Mouse (Mus musculus): ENCODE results near the gene Rabgap1l. TPM values are rescaled to one million over a fixed set of nuclear protein-coding genes. Genes with fewer than 3 reads are reported as not detected.

The Rabgap1l gene
- polyA plus RNA-seq, 1 experiment = 14.2 TPM

- Histone ChIP-seq H3K4me3 (ENCODE audit: control insufficient read depth, low read depth, low read length) (no peak overlapping the region), H3K27ac (ENCODE audit: control insufficient read depth, insufficient read depth, low read depth, low read length) (no peak overlapping the region), H3K36me3 (ENCODE audit: control insufficient read depth, insufficient read depth, low read length) (no peaks in the 10 kb centered on the region), H3K27me3 (ENCODE audit: control insufficient read depth, insufficient read depth, low read length) (no peaks in the 10 kb centered on the region), H3K4me1 (ENCODE audit: control insufficient read depth, insufficient read depth, low read length) (no peaks in the 10 kb centered on the region)
- TF ChIP-seq POLR2A (IDR thresholded peaks at IDR 0.05; ENCODE audit: control insufficient read depth, low read depth, low read length) = no peak
- TF ChIP-seq CTCF (IDR thresholded peaks at IDR 0.05; ENCODE audit: control insufficient read depth, insufficient read depth, insufficient replicate concordance, low read depth, low read length) = no peak
These were observed 511.5 kb downstream of the Rabgap1l start for GRCm38 (mm10) chr1:160281337-160282084.

GRCm38 (mm10) chr1:160280603-160281002, 512.4 kb downstream of the Rabgap1l start:
- H3K27ac ChIP-seq (ENCODE audit: control insufficient read depth, insufficient read depth, low read depth, low read length) = no peak overlapping the region
- no peaks in the 10 kb centered on the region for H3K36me3 ChIP-seq (ENCODE audit: control insufficient read depth, insufficient read depth, low read length)
- TF ChIP-seq CTCF (IDR thresholded peaks at IDR 0.05; ENCODE audit: control insufficient read depth, insufficient read depth, insufficient replicate concordance, low read depth, low read length) (no peak), POLR2A (IDR thresholded peaks at IDR 0.05; ENCODE audit: control insufficient read depth, low read depth, low read length) (no peak)
- no peaks in the 10 kb centered on the region for H3K4me1 ChIP-seq (ENCODE audit: control insufficient read depth, insufficient read depth, low read length)
- no peak overlapping the region for H3K4me3 ChIP-seq (ENCODE audit: control insufficient read depth, low read depth, low read length)
- no peaks in the 10 kb centered on the region for H3K27me3 ChIP-seq (ENCODE audit: control insufficient read depth, insufficient read depth, low read length)

GRCm38 (mm10) chr1:160277940-160278682, 514.9 kb downstream of the Rabgap1l start:
- no peak for TF ChIP-seq POLR2A (IDR thresholded peaks at IDR 0.05; ENCODE audit: control insufficient read depth, low read depth, low read length)
- no peak for TF ChIP-seq CTCF (IDR thresholded peaks at IDR 0.05; ENCODE audit: control insufficient read depth, insufficient read depth, insufficient replicate concordance, low read depth, low read length)
- Histone ChIP-seq H3K27ac (ENCODE audit: control insufficient read depth, insufficient read depth, low read depth, low read length) (no peak overlapping the region), H3K27me3 (ENCODE audit: control insufficient read depth, insufficient read depth, low read length) (no peaks in the 10 kb centered on the region), H3K4me3 (ENCODE audit: control insufficient read depth, low read depth, low read length) (no peak overlapping the region), H3K36me3 (ENCODE audit: control insufficient read depth, insufficient read depth, low read length) (no peaks in the 10 kb centered on the region), H3K4me1 (ENCODE audit: control insufficient read depth, insufficient read depth, low read length) (no peaks in the 10 kb centered on the region)

DNA sequence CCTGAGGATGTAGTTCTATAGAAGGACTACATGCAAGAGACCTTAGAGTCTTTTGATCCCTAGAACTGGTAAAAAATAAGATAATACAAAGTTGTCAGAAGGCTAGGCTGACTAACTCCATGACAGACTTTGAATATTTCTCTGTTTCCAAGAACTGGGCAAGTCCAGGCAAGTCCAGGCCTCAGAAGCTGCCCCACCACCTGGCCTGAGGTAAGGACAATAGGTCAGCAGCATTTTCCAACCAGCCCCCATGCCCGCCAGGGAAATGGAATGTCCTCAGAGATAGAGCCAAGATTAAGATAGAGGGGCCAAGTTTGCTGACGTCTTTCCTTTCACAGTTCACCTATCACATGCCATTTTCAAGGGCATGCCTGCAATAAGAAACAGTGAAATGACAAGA, 517.8 kb downstream of the Rabgap1l start:
- Histone ChIP-seq H3K4me1 (ENCODE audit: control insufficient read depth, insufficient read depth, low read length) (no peaks in the 10 kb centered on the region), H3K27ac (ENCODE audit: control insufficient read depth, insufficient read depth, low read depth, low read length) (no peak overlapping the region), H3K4me3 (ENCODE audit: control insufficient read depth, low read depth, low read length) (no peak overlapping the region), H3K36me3 (ENCODE audit: control insufficient read depth, insufficient read depth, low read length) (no peaks in the 10 kb centered on the region), H3K27me3 (ENCODE audit: control insufficient read depth, insufficient read depth, low read length) (no peaks in the 10 kb centered on the region)
- no peak for TF ChIP-seq POLR2A (IDR thresholded peaks at IDR 0.05; ENCODE audit: control insufficient read depth, low read depth, low read length)
- no peak for TF ChIP-seq CTCF (IDR thresholded peaks at IDR 0.05; ENCODE audit: control insufficient read depth, insufficient read depth, insufficient replicate concordance, low read depth, low read length)

GRCm38 (mm10) chr1:160273133-160273743, 519.8 kb downstream of the Rabgap1l start:
- TF ChIP-seq CTCF (IDR thresholded peaks at IDR 0.05; ENCODE audit: control insufficient read depth, insufficient read depth, insufficient replicate concordance, low read depth, low read length) = no peak
- TF ChIP-seq POLR2A (IDR thresholded peaks at IDR 0.05; ENCODE audit: control insufficient read depth, low read depth, low read length) = no peak
- no peak overlapping the region for H3K4me3 ChIP-seq (ENCODE audit: control insufficient read depth, low read depth, low read length)

DNA sequence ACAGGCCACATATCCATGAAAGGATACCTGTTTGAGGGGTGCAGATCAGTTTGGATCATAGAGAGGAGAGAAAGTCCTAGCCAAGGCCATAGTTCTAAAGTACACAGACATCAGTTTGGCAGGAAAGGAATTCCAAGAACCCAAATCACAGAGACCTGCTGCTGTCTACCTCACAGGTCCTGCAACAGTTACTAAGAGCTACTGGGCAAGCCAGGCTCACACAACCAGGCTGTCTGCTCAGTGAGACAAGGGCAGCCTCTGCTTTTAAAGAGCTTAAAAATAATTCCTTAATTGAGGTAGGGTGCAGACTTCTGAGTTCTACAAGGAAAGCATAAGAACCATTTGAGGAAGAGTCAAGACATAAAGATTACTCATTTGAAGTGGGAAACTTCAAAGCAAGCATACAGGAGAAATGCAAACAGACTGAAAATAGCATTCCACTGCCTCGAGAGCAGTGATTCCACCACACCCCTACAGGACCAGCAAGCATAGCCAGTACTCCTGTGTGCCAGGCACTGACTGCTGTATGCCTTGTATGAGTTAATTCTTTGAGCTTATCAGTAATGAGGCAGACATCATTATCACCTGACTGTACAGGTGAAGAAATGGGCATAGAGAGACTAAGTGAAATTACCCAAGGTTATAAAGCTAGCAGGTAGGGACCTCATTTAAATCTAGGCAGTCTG, 521.6 kb downstream of the Rabgap1l start:
- Histone ChIP-seq H3K4me1 (ENCODE audit: control insufficient read depth, insufficient read depth, low read length) (no peaks in the 10 kb centered on the region), H3K27me3 (ENCODE audit: control insufficient read depth, insufficient read depth, low read length) (no peaks in the 10 kb centered on the region), H3K4me3 (ENCODE audit: control insufficient read depth, low read depth, low read length) (no peak overlapping the region), H3K27ac (ENCODE audit: control insufficient read depth, insufficient read depth, low read depth, low read length) (no peak overlapping the region), H3K36me3 (ENCODE audit: control insufficient read depth, insufficient read depth, low read length) (no peaks in the 10 kb centered on the region)
- TF ChIP-seq POLR2A (IDR thresholded peaks at IDR 0.05; ENCODE audit: control insufficient read depth, low read depth, low read length) = no peak
- TF ChIP-seq CTCF (IDR thresholded peaks at IDR 0.05; ENCODE audit: control insufficient read depth, insufficient read depth, insufficient replicate concordance, low read depth, low read length) = no peak

More at GRCm38 (mm10) chr1:160273133-160273743, 519.8 kb downstream of the Rabgap1l start:
- Histone ChIP-seq H3K36me3 (ENCODE audit: control insufficient read depth, insufficient read depth, low read length) (no peaks in the 10 kb centered on the region), H3K27me3 (ENCODE audit: control insufficient read depth, insufficient read depth, low read length) (no peaks in the 10 kb centered on the region), H3K4me1 (ENCODE audit: control insufficient read depth, insufficient read depth, low read length) (no peaks in the 10 kb centered on the region), H3K27ac (ENCODE audit: control insufficient read depth, insufficient read depth, low read depth, low read length) (no peak overlapping the region)
